Mouse (Mus musculus) left cerebral cortex, postnatal 36 days (tissue): Measurements from ENCODE around the gene Eml3. TPM values are rescaled to one million over a fixed set of nuclear protein-coding genes. Genes with fewer than 3 reads are reported as not detected.

Experiments
- DNase-seq, 2 experiments: peaks; one replicate each; pipeline ENCODE4 v3.0.0; 2021 to 2022; ENCODE audit warnings: low spot score in 2 of 2, mixed read lengths in 1 of 2
- intact Hi-C: fragments of 180-260 bp; cut with DNase I; formaldehyde crosslinking; loops from one replicate; pipeline ENCODE4 v1.15.1; 2025
- microRNA-seq: library from miRNA; unstranded; fragments of <30 nt; microRNA quantifications from one replicate; pipeline ENCODE4 v1.2.0, GENCODE M21; 2022
- total RNA-seq, 2 experiments: library from RNA; stranded (reverse); gene quantifications; 2 replicates each; pipeline ENCODE4 v1.2.3; 2021

Eml3 gene
- total RNA-seq, 2 experiments from 2014 or later: 9.6 to 12.6 TPM

GRCm38 (mm10) chr19:8976535-8976934 is 47.2 kb downstream of the Eml3 start:
- DNase-seq: no peak
- intact Hi-C loops: no loop called here

- intact Hi-C loops: no loop called here
- DNase-seq: no peak
Measured at GRCm38 (mm10) chr19:8980771-8981170, 51.4 kb downstream of the Eml3 start.

- intact Hi-C loops: no loop called here
Measured at GRCm38 (mm10) chr19:8981450-8982168, 52.3 kb downstream of the Eml3 start.

GRCm38 (mm10) chr19:8982303-8983149 is 53.2 kb downstream of the Eml3 start:
- DNase-seq: no peak
- intact Hi-C loops: no loop called here

More at GRCm38 (mm10) chr19:8981450-8982168, 52.3 kb downstream of the Eml3 start:
- DNase-seq: no peak

GRCm38 (mm10) chr19:8983150-8983650 is 53.8 kb downstream of the Eml3 start:
- DNase-seq: no peak
- intact Hi-C loops: no loop called here

- intact Hi-C loops: no loop called here
Measured at GRCm38 (mm10) chr19:8984255-8984868, 55.0 kb downstream of the Eml3 start.

GRCm38 (mm10) chr19:8985891-8986290 is 56.5 kb downstream of the Eml3 start:
- DNase-seq: no peak

More at GRCm38 (mm10) chr19:8984255-8984868, 55.0 kb downstream of the Eml3 start:
- DNase-seq: no peak

GRCm38 (mm10) chr19:8987816-8988215 is 58.5 kb downstream of the Eml3 start:
- no peak for DNase-seq
- intact Hi-C loops: no loop called here

More at GRCm38 (mm10) chr19:8985891-8986290, 56.5 kb downstream of the Eml3 start:
- intact Hi-C loops: no loop called here

- DNase-seq: no peak
- intact Hi-C loops: no loop called here
Measured at GRCm38 (mm10) chr19:8988346-8989065, 59.2 kb downstream of the Eml3 start.

GRCm38 (mm10) chr19:8989066-8989566 is 59.8 kb downstream of the Eml3 start, which contains the start of gene Ahnak:
Ahnak (plus strand) TSS chr19:8989284.
- no peak for DNase-seq

GRCm38 (mm10) chr19:8989567-8990431 is 60.4 kb downstream of the Eml3 start:
- intact Hi-C loops: no loop called here
- DNase-seq: no peak

More at GRCm38 (mm10) chr19:8989066-8989566, 59.8 kb downstream of the Eml3 start, which contains the start of gene Ahnak:
- intact Hi-C loops: no loop called here

- DNase-seq: no peak
- intact Hi-C loops: no loop called here
Measured at GRCm38 (mm10) chr19:8990432-8991102, 61.2 kb downstream of the Eml3 start.

Small RNA genes within 50 kb of the gene (microRNA-seq; reads per million reads assigned to microRNA genes)
- gene Mir5136: not detected

Other genes starting within 250 kb of the Eml3 start
- 100 to 1,000 TPM; 151 to 173 TPM for gene Slc3a2, start 206.2 kb upstream of the Eml3 start, total RNA-seq
- gene Wdr74, start 193.7 kb upstream of the Eml3 start, total RNA-seq: 10 to 100 TPM; 50.8 to 55.2 TPM
- gene 1700092M07Rik, start 188.8 kb upstream of the Eml3 start, total RNA-seq: 1 to 10 TPM in 1 of 2 experiments, not detected in 1; 3.4 TPM
- 10 to 100 TPM; 57.9 to 81.8 TPM for gene Stx5a, start 188.1 kb upstream of the Eml3 start, total RNA-seq
- 10 to 100 TPM; 68.5 to 99.7 TPM for gene Nxf1, start 172.5 kb upstream of the Eml3 start, total RNA-seq
- 10 to 100 TPM; 68.5 to 75.9 TPM for gene Tmem223, start 158.6 kb upstream of the Eml3 start, total RNA-seq
- 10 to 100 TPM in 1 of 2 experiments, 1 to 10 TPM in 1; 8.9 to 11.0 TPM for gene Tmem179b, start 155.1 kb upstream of the Eml3 start, total RNA-seq
- gene Taf6l, start 143.1 kb upstream of the Eml3 start, total RNA-seq: 10 to 100 TPM; 12.5 to 14.4 TPM
- 100 to 1,000 TPM; 102 to 107 TPM for gene Polr2g, start 131.0 kb upstream of the Eml3 start, total RNA-seq
- 1 to 10 TPM; 4.9 to 6.3 TPM for gene Zbtb3, start 127.0 kb upstream of the Eml3 start, total RNA-seq
- gene Ttc9c, start 110.2 kb upstream of the Eml3 start, total RNA-seq: 10 to 100 TPM; 33.1 to 33.3 TPM
- gene Hnrnpul2, start 109.5 kb upstream of the Eml3 start, total RNA-seq: 100 to 1,000 TPM; 110 to 118 TPM
- gene AC129217.1, start 99.8 kb upstream of the Eml3 start, total RNA-seq: not detected
- gene Bscl2, start 92.1 kb upstream of the Eml3 start, total RNA-seq: 100 to 1,000 TPM; 118 TPM
- gene Gng3, start 90.4 kb upstream of the Eml3 start, total RNA-seq: 100 to 1,000 TPM; 190 to 230 TPM
- gene Lrrn4cl, start 78.8 kb upstream of the Eml3 start, total RNA-seq: 1 to 10 TPM; 1.3 to 1.6 TPM
- 100 to 1,000 TPM in 1 of 2 experiments, 10 to 100 TPM in 1; 92.2 to 101 TPM for gene Ubxn1, start 58.1 kb upstream of the Eml3 start, total RNA-seq
- gene Uqcc3, start 48.6 kb upstream of the Eml3 start, total RNA-seq: 10 to 100 TPM; 32.1 to 39.8 TPM
- 1 to 10 TPM; 4.8 to 5.0 TPM for gene Lbhd1, start 45.8 kb upstream of the Eml3 start, total RNA-seq
- not detected for gene Gm49403, start 45.6 kb upstream of the Eml3 start, total RNA-seq
- gene 1810009A15Rik, start 40.7 kb upstream of the Eml3 start, total RNA-seq: 10 to 100 TPM; 21.6 to 26.6 TPM
- 1 to 10 TPM in 1 of 2 experiments, not detected in 1; 7.6 TPM for gene Gm49416, start 40.6 kb upstream of the Eml3 start, total RNA-seq
- 10 to 100 TPM; 22.4 to 25.3 TPM for gene Ints5, start 36.5 kb upstream of the Eml3 start, total RNA-seq
- gene Ganab, start 31.5 kb upstream of the Eml3 start, total RNA-seq: 100 to 1,000 TPM in 1 of 2 experiments, 10 to 100 TPM in 1; 95.3 to 102 TPM
- gene B3gat3, start 9.2 kb upstream of the Eml3 start, total RNA-seq: 100 to 1,000 TPM; 167 to 187 TPM
- 1 to 10 TPM; 7.0 to 7.2 TPM for gene Rom1, start 196 bp upstream of the Eml3 start, total RNA-seq
- gene Mta2, start 12.3 kb downstream of the Eml3 start, total RNA-seq: 10 to 100 TPM; 43.9 to 52.0 TPM
- gene Tut1, start 24.3 kb downstream of the Eml3 start, total RNA-seq: 10 to 100 TPM; 17.5 to 21.5 TPM
- gene Eef1g, start 37.5 kb downstream of the Eml3 start, total RNA-seq: 100 to 1,000 TPM; 219 to 232 TPM
- 10 to 100 TPM; 16.6 to 32.1 TPM for gene Ahnak, start 59.7 kb downstream of the Eml3 start, total RNA-seq
- not detected for gene Scgb1a1, start 158.4 kb downstream of the Eml3 start, total RNA-seq
- gene Asrgl1, start 206.1 kb downstream of the Eml3 start, total RNA-seq: 100 to 1,000 TPM; 136 to 137 TPM